Mouse (Mus musculus) heart, postnatal 0 days (tissue): Measurements from ENCODE around the gene H2afx.
"Not testable (repeated sequence)": the region's sequence is repeated elsewhere in the genome, so short reads cannot be mapped to it uniquely, and the experiment has no call there.

ENCODE experiments used
- CTCF ChIP-seq: IDR thresholded peaks from 2 replicates; pipeline ENCODE4 v1.5.1; 2016; ENCODE audit warnings: antibody characterized with exemption, control low read depth, low read depth
- EP300 ChIP-seq: IDR thresholded peaks from 2 replicates; pipeline ENCODE4 v1.6.1; 2016; ENCODE audit warnings: antibody characterized with exemption, low read depth

- TF ChIP-seq CTCF, EP300: not testable (repeated sequence)
These were observed 34.5 kb upstream of the H2afx start for GRCm38 (mm10) chr9:44300001-44300400.
